In the genomic region with DNA sequence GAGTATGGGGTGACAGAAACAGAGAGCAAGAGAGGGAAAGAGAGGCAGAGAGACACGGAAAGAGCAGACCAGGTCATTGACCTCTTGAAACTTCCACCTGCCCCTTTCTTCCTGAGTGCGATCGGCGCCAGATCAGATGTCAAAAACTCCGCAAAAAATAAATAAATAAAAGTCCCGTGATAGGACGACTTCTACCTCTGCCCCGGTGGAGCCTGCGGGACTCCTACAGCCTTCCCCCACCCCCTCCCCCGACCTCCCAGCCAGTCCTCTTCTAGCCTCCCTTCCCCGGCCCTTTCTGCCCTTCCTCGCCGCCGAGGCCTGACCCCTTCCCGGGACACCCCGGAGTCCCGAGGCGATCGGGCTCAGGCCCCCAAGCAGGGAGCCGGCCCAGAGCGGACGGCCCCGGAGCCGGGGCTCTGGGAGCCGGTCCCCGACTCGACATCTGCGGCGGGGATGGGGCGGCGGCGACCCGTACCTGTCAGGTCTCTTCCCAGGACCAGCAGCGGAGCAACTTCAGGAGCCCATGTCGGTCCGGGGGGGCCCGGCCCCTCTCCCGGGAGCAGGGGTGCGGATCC, we compare ENCODE assay signal across 8 mouse cellular contexts. TPM values are rescaled to one million over a fixed set of nuclear protein-coding genes. Genes with fewer than 3 reads are reported as not detected.
A peak's percentile ranks its signal among the peaks of the same experiment; 100 is the strongest.
DNase-seq lines count a peak whose midpoint lies in the region; ATAC-seq lines count a peak whose summit lies in the region.

No protein-coding gene starts in this region.

- H3K4me3 ChIP-seq in embryonic facial prominence, embryonic 10.5 days: peak overlapping the region; percentile 95
- peak overlapping the region; percentile 85 for H3K4me3 ChIP-seq in limb, embryonic 11.5 days (ENCODE audit: low read depth, low read length)
- peak overlapping the region; percentile 64 for H3K4me3 ChIP-seq in neural tube, embryonic 13.5 days

- under 1% methylated on average over 39 of the region's 39 CpGs for WGBS in embryonic facial prominence, embryonic 10.5 days
- 0% methylated on average over 39 of the region's 39 CpGs for WGBS in limb, embryonic 11.5 days
- under 1% methylated on average over 33 of the region's 39 CpGs for WGBS in neural tube, embryonic 13.5 days

- H3K9me3 ChIP-seq in embryonic facial prominence, embryonic 10.5 days: no peaks in the 10 kb centered on the region
- H3K9me3 ChIP-seq in limb, embryonic 11.5 days (ENCODE audit: control insufficient read depth, low read length): no peaks in the 10 kb centered on the region
- H3K9me3 ChIP-seq in neural tube, embryonic 13.5 days: no peaks in the 10 kb centered on the region

- peaks cover 24% of the 10 kb centered on the region for H3K4me1 ChIP-seq in embryonic facial prominence, embryonic 10.5 days
- 0 out of 2 replicates have a peak, but pooled peaks cover 4% of the 10 kb centered on the region for H3K4me1 ChIP-seq in limb, embryonic 11.5 days (ENCODE audit: control insufficient read depth, insufficient read depth, low read length)
- peaks cover 20% of the 10 kb centered on the region for H3K4me1 ChIP-seq in neural tube, embryonic 13.5 days (replicated peaks)

- peak; percentile 20; the same call in 1 of the 2 replicates for ATAC-seq in limb, embryonic 11.5 days (ENCODE audit: insufficient number of reproducible peaks, low FRiP score, low TSS enrichment, low read depth)
- peak; percentile 48 for ATAC-seq in neural tube, embryonic 13.5 days (ENCODE audit: low read depth)

- H3K27me3 ChIP-seq in embryonic facial prominence, embryonic 10.5 days (replicated peaks; ENCODE audit: low read depth, poor library complexity, severe bottlenecking): no peaks in the 10 kb centered on the region; the same call in 1 of the 2 replicates
- no peaks in the 10 kb centered on the region for H3K27me3 ChIP-seq in limb, embryonic 11.5 days (ENCODE audit: control insufficient read depth, insufficient read depth, low read length)
- no peaks in the 10 kb centered on the region; the same call in 1 of the 2 replicates for H3K27me3 ChIP-seq in neural tube, embryonic 13.5 days

- peak overlapping the region; percentile 66 for H3K4me2 ChIP-seq in limb, embryonic 11.5 days (ENCODE audit: low read depth, severe bottlenecking)
- H3K4me2 ChIP-seq in neural tube, embryonic 13.5 days: peak overlapping the region; percentile 78

- H3K36me3 ChIP-seq in embryonic facial prominence, embryonic 10.5 days (replicated peaks): peaks cover 5% of the 10 kb centered on the region; the same call in 1 of the 2 replicates
- H3K36me3 ChIP-seq in limb, embryonic 11.5 days (ENCODE audit: control insufficient read depth, insufficient read depth, low read length): no peaks in the 10 kb centered on the region
- H3K36me3 ChIP-seq in neural tube, embryonic 13.5 days: no peaks in the 10 kb centered on the region

- DNase-seq in cerebellum, adult 9-10 months: peak; percentile 52
- DNase-seq in cerebellum, adult 8-10 months: no peak
- DNase-seq in 3T3-L1 (ENCODE audit: low read depth, low spot score): peak; percentile 34
- peak; percentile 66 for DNase-seq in embryonic facial prominence, embryonic 10.5 days (ENCODE audit: low spot score)
- DNase-seq in limb, embryonic 11.5 days (ENCODE audit: low spot score): no peak
- DNase-seq in urinary bladder, postnatal 10 days (ENCODE audit: low spot score): no peak
- DNase-seq in layer of hippocampus, adult 9-11 months: no peak

- peak overlapping the region; percentile 84 for H3K9ac ChIP-seq in limb, embryonic 11.5 days (ENCODE audit: low read length)
- peak overlapping the region; percentile 95 for H3K9ac ChIP-seq in neural tube, embryonic 13.5 days

- H3K27ac ChIP-seq in embryonic facial prominence, embryonic 10.5 days (replicated peaks): peak overlapping the region; percentile 91
- H3K27ac ChIP-seq in limb, embryonic 11.5 days (replicated peaks; ENCODE audit: low read depth, low read length): peak overlapping the region; percentile 73; the same call in 1 of the 2 replicates
- H3K27ac ChIP-seq in neural tube, embryonic 13.5 days (replicated peaks): peak overlapping the region; percentile 87

RNA-seq across cellular contexts. Expression of gene Wdtc1, which starts 14.7 kb away (rescaled TPM):
- polyA plus RNA-seq in embryonic facial prominence, embryonic 10.5 days (2016; fragmentation: Nextera tagmentation; extraction: Ambion mirVana): 17.2 and 17.7 TPM in 2 replicates
- polyA plus RNA-seq in limb, embryonic 11.5 days (2014; fragmentation: Nextera tagmentation; extraction: Ambion mirVana): 17.4 TPM in 2 replicates
- 21.9 and 24.3 TPM in 2 replicates for polyA plus RNA-seq in neural tube, embryonic 13.5 days (2015; fragmentation: Nextera tagmentation; extraction: Ambion mirVana)

RNA-seq across cellular contexts. Expression of gene Slc9a1, which starts 30.9 kb away (rescaled TPM):
- polyA plus RNA-seq in embryonic facial prominence, embryonic 10.5 days (2016; fragmentation: Nextera tagmentation; extraction: Ambion mirVana): 8.6 and 9.0 TPM in 2 replicates
- polyA plus RNA-seq in limb, embryonic 11.5 days (2014; fragmentation: Nextera tagmentation; extraction: Ambion mirVana): 8.0 and 8.5 TPM in 2 replicates
- polyA plus RNA-seq in neural tube, embryonic 13.5 days (2015; fragmentation: Nextera tagmentation; extraction: Ambion mirVana): 7.0 and 7.1 TPM in 2 replicates

Comparison
In these comparisons a context has a peak if more than half of its experiments do, and no peak if none do; other contexts are left out.
1. DNase-seq: peak in cerebellum, adult 9-10 months (single experiment), 3T3-L1 (single experiment) and embryonic facial prominence, embryonic 10.5 days (single experiment); none in cerebellum, adult 8-10 months (single experiment), limb, embryonic 11.5 days (single experiment), urinary bladder, postnatal 10 days (single experiment) and layer of hippocampus, adult 9-11 months (single experiment).
2. Peak in every context shown above with its lines, with median percentiles within 50 percentile points of each other: H3K27ac ChIP-seq and H3K4me3 ChIP-seq.